Mouse (Mus musculus): ENCODE measurements around the gene Ttll11.

Gene Ttll11

GRCm38 (mm10) chr2:35852971-35853370 lies 126.7 kb downstream of the Ttll11 start:
- no peak for DNase-seq (ENCODE audit: low read depth, low spot score)

- no peak for DNase-seq (ENCODE audit: low read depth, low spot score)
These were observed 127.6 kb downstream of the Ttll11 start for GRCm38 (mm10) chr2:35852164-35852509.

GRCm38 (mm10) chr2:35851420-35852163 lies 128.1 kb downstream of the Ttll11 start:
- DNase-seq (ENCODE audit: low read depth, low spot score), result no peak

- no peak for DNase-seq (ENCODE audit: low read depth, low spot score)
These were observed 130.0 kb downstream of the Ttll11 start for GRCm38 (mm10) chr2:35849632-35850230.

GRCm38 (mm10) chr2:35845611-35846504 lies 133.9 kb downstream of the Ttll11 start:
- no peak for DNase-seq (ENCODE audit: low read depth, low spot score)

GRCm38 (mm10) chr2:35843896-35844690 lies 135.6 kb downstream of the Ttll11 start:
- no peak for DNase-seq (ENCODE audit: low read depth, low spot score)

- no peak for DNase-seq (ENCODE audit: low read depth, low spot score)
These were observed 136.8 kb downstream of the Ttll11 start for GRCm38 (mm10) chr2:35842780-35843474.

- DNase-seq (ENCODE audit: low read depth, low spot score), result no peak
These were observed 137.8 kb downstream of the Ttll11 start for GRCm38 (mm10) chr2:35841841-35842420.

GRCm38 (mm10) chr2:35840956-35841816 lies 138.5 kb downstream of the Ttll11 start:
- DNase-seq (ENCODE audit: low read depth, low spot score), result no peak

- DNase-seq (ENCODE audit: low read depth, low spot score), result no peak
These were observed 140.8 kb downstream of the Ttll11 start for GRCm38 (mm10) chr2:35838751-35839479.

- DNase-seq (ENCODE audit: low read depth, low spot score), result no peak
These were observed 145.4 kb downstream of the Ttll11 start for GRCm38 (mm10) chr2:35834198-35834913.

- DNase-seq (ENCODE audit: low read depth, low spot score), result no peak
These were observed 146.2 kb downstream of the Ttll11 start for GRCm38 (mm10) chr2:35833546-35833945.

GRCm38 (mm10) chr2:35832742-35833425 lies 146.8 kb downstream of the Ttll11 start:
- no peak for DNase-seq (ENCODE audit: low read depth, low spot score)

- DNase-seq (ENCODE audit: low read depth, low spot score), result no peak
These were observed 147.7 kb downstream of the Ttll11 start for GRCm38 (mm10) chr2:35831904-35832581.

GRCm38 (mm10) chr2:35830966-35831903 lies 148.5 kb downstream of the Ttll11 start:
- no peak for DNase-seq (ENCODE audit: low read depth, low spot score)

- DNase-seq (ENCODE audit: low read depth, low spot score), result no peak
These were observed 150.6 kb downstream of the Ttll11 start for GRCm38 (mm10) chr2:35829136-35829535.

Measured in embryo, embryonic 11.5 days (tissue).